Mouse (Mus musculus) MEL (cell line): ENCODE measurements around the gene Pelp1. TPM values are rescaled to one million over a fixed set of nuclear protein-coding genes. Genes with fewer than 3 reads are reported as not detected.
A peak's percentile ranks its signal among the peaks of the same experiment; 100 is the strongest.

Experiments
- DNase-seq: peaks from one replicate; pipeline ENCODE4 v3.0.0; 2011; ENCODE audit warnings: low read depth, low spot score
- H3K27ac ChIP-seq: 2 replicates; pipeline ENCODE4 v1.5.1; 2012; ENCODE audit warnings: low read depth, mild to moderate bottlenecking, control low read depth, low read length, moderate library complexity; ENCODE audit not compliant: control insufficient read depth
- H3K27me3 ChIP-seq, 2 experiments: fragments of 150-350 bp in 1 of 2; sonication (generic) in 1 of 2; 2 replicates each; pipeline ENCODE4 v1.6.1; 2012; ENCODE audit warnings: low read length in 2 of 2, mild to moderate bottlenecking in 2 of 2, improper control_type of control experiment in 1 of 2, moderate library complexity in 1 of 2; ENCODE audit not compliant: insufficient read depth in 2 of 2, control insufficient read depth in 1 of 2
- H3K36me3 ChIP-seq, 2 experiments: 2 replicates each; pipeline ENCODE4 v1.6.1; 2012 to 2014; ENCODE audit warnings: low read length in 2 of 2, improper control_type of control experiment in 1 of 2, inconsistent platforms in 1 of 2, mild to moderate bottlenecking in 1 of 2; ENCODE audit not compliant: insufficient read depth in 2 of 2, control insufficient read depth in 1 of 2
- H3K4me1 ChIP-seq, 2 experiments: fragments of 150-350 bp in 1 of 2; sonication (generic) in 1 of 2; 2 replicates each; pipeline ENCODE4 v1.6.1; 2012; ENCODE audit warnings: low read length in 2 of 2, improper control_type of control experiment in 1 of 2, mild to moderate bottlenecking in 1 of 2; ENCODE audit not compliant: insufficient read depth in 2 of 2, control insufficient read depth in 1 of 2
- H3K4me3 ChIP-seq, 2 experiments: fragments of 150-350 bp in 1 of 2; sonication (generic) in 1 of 2; 2 replicates each; pipeline ENCODE4 v1.5.1; 2012; ENCODE audit warnings: low read depth in 2 of 2, low read length in 2 of 2, mild to moderate bottlenecking in 2 of 2, moderate library complexity in 2 of 2, control low read depth in 1 of 2, improper control_type of control experiment in 1 of 2; ENCODE audit not compliant: control insufficient read depth in 1 of 2, insufficient read depth in 1 of 2
- H3K79me2 ChIP-seq: 2 replicates; pipeline ENCODE4 v1.6.1; 2012; ENCODE audit warnings: mild to moderate bottlenecking, low read length, moderate library complexity; ENCODE audit not compliant: control insufficient read depth, poor library complexity, insufficient read depth
- H3K9ac ChIP-seq: 2 replicates; pipeline ENCODE4 v1.6.1; 2012; ENCODE audit warnings: low read depth, mild to moderate bottlenecking, control low read depth, low read length, moderate library complexity; ENCODE audit not compliant: control insufficient read depth, poor library complexity, severe bottlenecking
- H3K9me3 ChIP-seq: fragments of 150-350 bp; sonication (generic); replicated peaks from 2 replicates; pipeline ENCODE4 v1.6.1; 2012; ENCODE audit warnings: mild to moderate bottlenecking, low read length, improper control_type of control experiment, moderate library complexity; ENCODE audit not compliant: insufficient read depth
- CHD1 ChIP-seq: IDR thresholded peaks from 2 replicates; pipeline ENCODE4 v1.6.1; 2012; ENCODE audit warnings: low read depth, mild to moderate bottlenecking, inconsistent platforms, low read length, improper control_type of control experiment
- ELF1 ChIP-seq: IDR thresholded peaks from 2 replicates; pipeline ENCODE4 v1.6.1; 2014; ENCODE audit warnings: low read depth, mild to moderate bottlenecking, inconsistent platforms, low read length, improper control_type of control experiment, moderate library complexity
- ETS1 ChIP-seq: IDR thresholded peaks from 2 replicates; pipeline ENCODE4 v1.6.1; 2012; ENCODE audit warnings: low read depth, mild to moderate bottlenecking, inconsistent platforms, low read length, improper control_type of control experiment, moderate library complexity
- GABPA ChIP-seq: IDR thresholded peaks from 2 replicates; pipeline ENCODE4 v1.6.1; 2012; ENCODE audit warnings: low read depth, mild to moderate bottlenecking, inconsistent platforms, low read length, improper control_type of control experiment, moderate library complexity
- GATA1 ChIP-seq: IDR thresholded peaks from 2 replicates; pipeline ENCODE4 v1.6.1; 2011; ENCODE audit warnings: low read depth, low read length, improper control_type of control experiment
- HCFC1 ChIP-seq: IDR thresholded peaks from 2 replicates; pipeline ENCODE4 v1.6.1; 2012; ENCODE audit warnings: low read depth, mild to moderate bottlenecking, inconsistent platforms, low read length, improper control_type of control experiment, moderate library complexity
- JUND ChIP-seq: IDR thresholded peaks from 2 replicates; pipeline ENCODE4 v1.6.1; 2011; ENCODE audit warnings: low read depth, mild to moderate bottlenecking, improper control_type of control experiment, low read length
- KAT2A ChIP-seq: conservative IDR thresholded peaks from 2 replicates; pipeline ENCODE4 v1.6.1; 2012; ENCODE audit warnings: low read depth, low read length, improper control_type of control experiment, inconsistent platforms
- MYC ChIP-seq: IDR thresholded peaks from 2 replicates; pipeline ENCODE4 v1.6.1; 2011; ENCODE audit warnings: low read depth, mild to moderate bottlenecking, low read length, improper control_type of control experiment, moderate library complexity
- NELFE ChIP-seq: IDR thresholded peaks from 2 replicates; pipeline ENCODE4 v1.6.1; 2011; ENCODE audit warnings: low read depth, low read length, improper control_type of control experiment
- RAD21 ChIP-seq: IDR thresholded peaks from 2 replicates; pipeline ENCODE4 v1.6.1; 2011; ENCODE audit warnings: mild to moderate bottlenecking, low read depth, low read length, improper control_type of control experiment
- SIN3A ChIP-seq: IDR thresholded peaks from 2 replicates; pipeline ENCODE4 v1.6.1; 2012; ENCODE audit warnings: low read length, improper control_type of control experiment, inconsistent platforms
- TBP ChIP-seq: IDR thresholded peaks from 2 replicates; pipeline ENCODE4 v1.8.0; 2011; ENCODE audit warnings: low read depth, low read length, improper control_type of control experiment
- TCF12 ChIP-seq: IDR thresholded peaks from 2 replicates; pipeline ENCODE4 v1.6.1; 2014; ENCODE audit warnings: low read depth, mild to moderate bottlenecking, inconsistent platforms, low read length, improper control_type of control experiment, moderate library complexity
- UBTF ChIP-seq: IDR thresholded peaks from 2 replicates; pipeline ENCODE4 v1.6.1; 2012; ENCODE audit warnings: low read depth, mild to moderate bottlenecking, inconsistent platforms, low read length, improper control_type of control experiment, moderate library complexity, borderline replicate concordance; ENCODE audit not compliant: insufficient read depth
- USF1 ChIP-seq: IDR thresholded peaks from 2 replicates; pipeline ENCODE4 v1.6.1; 2014; ENCODE audit warnings: low read depth, mild to moderate bottlenecking, inconsistent platforms, low read length, improper control_type of control experiment, moderate library complexity
- USF2 ChIP-seq, 2 experiments: IDR thresholded peaks; 2 replicates each; pipeline ENCODE4 v1.6.1; 2011 to 2012; ENCODE audit warnings: improper control_type of control experiment in 2 of 2, low read length in 2 of 2, borderline replicate concordance in 1 of 2, inconsistent platforms in 1 of 2, low read depth in 1 of 2, mild to moderate bottlenecking in 1 of 2; ENCODE audit not compliant: insufficient read depth in 1 of 2
- ZKSCAN1 ChIP-seq: IDR thresholded peaks from 2 replicates; pipeline ENCODE4 v1.6.1; 2012; ENCODE audit warnings: low read depth, mild to moderate bottlenecking, inconsistent platforms, low read length, improper control_type of control experiment, moderate library complexity
- ZMIZ1 ChIP-seq: IDR thresholded peaks from 2 replicates; pipeline ENCODE4 v1.6.1; 2012; ENCODE audit warnings: low read depth, mild to moderate bottlenecking, inconsistent platforms, low read length, improper control_type of control experiment, moderate library complexity
- ZNF384 ChIP-seq: IDR thresholded peaks from 2 replicates; pipeline ENCODE4 v1.6.1; 2012; ENCODE audit warnings: low read depth, mild to moderate bottlenecking, inconsistent platforms, low read length, improper control_type of control experiment
- polyA plus RNA-seq, 2 experiments: library from polyadenylated mRNA; stranded (reverse) in 1 of 2; unstranded in 1 of 2; fragments of >175 nt in 1 of 2; fragments of >200 nt in 1 of 2; gene quantifications; 2 replicates each; pipeline versions ENCODE4 v1.2.1 to v1.2.4; 2012; ENCODE audit warnings: low replicate concordance in 2 of 2, low read depth in 1 of 2; ENCODE audit not compliant: insufficient read length in 2 of 2, insufficient read depth in 1 of 2, missing spikeins in 1 of 2
- total RNA-seq: library from RNA; depleted of rRNA; stranded (reverse); fragments of 300-350 nt; gene quantifications from 2 replicates; pipeline ENCODE4 v1.2.3, GENCODE M21; 2012

Gene Pelp1
- total and polyA plus RNA-seq, 3 experiments: 50.6 to 70.1 TPM; not detected in 1

GRCm38 (mm10) chr11:70409594-70410296 is at the start of gene Pelp1 (continued):
- TF ChIP-seq SIN3A: peak; percentile 95
- TF ChIP-seq, all 39 proteins: peak for 21

DNA sequence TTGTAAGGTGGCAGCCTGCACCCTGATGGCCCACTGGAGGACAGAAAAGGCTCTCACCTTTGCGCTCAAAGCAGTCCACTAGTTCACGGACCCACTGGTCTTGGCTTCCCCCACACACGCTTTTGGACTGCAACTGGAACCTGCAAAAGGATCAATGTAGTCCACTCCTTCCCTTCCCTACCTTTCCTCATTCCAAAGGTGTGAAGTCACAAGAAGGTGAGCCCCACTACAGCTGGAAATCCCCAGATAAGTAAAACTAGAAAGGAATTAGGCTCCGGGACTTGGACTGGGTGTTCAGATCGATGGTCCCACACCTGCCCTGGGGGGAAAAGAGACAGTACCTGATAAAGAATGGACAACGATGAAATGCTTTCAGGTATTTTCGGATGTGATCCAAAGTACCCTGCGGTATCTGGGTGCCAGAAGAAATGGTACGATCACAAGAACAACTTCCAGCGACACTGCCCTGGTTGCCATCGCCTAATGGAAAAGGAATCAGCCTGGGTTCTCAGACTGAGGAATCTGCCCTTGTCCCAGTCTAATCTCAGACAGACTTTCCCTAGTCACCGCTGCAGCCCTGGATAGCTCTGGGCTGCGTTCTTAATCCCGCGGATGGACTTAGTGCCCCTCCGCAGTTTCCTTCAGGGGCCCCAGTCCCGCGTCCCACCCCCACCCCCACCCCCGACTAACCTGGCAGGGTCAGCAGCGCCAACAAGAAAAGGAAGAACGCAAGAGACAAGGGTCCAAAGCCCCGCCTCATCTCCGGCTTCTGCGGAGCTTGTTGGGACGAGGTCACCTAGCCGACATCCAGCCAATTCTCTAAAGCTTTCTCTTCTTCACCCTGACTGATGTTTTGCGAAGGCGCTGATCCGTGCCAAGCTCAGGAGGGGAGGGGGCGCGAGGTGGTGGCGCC is 49.1 kb upstream of the Pelp1 start, which contains the start of gene Zmynd15:
TSS of gene Zmynd15 (plus strand) at position 746 of the 913 bp plus-strand sequence.
- H3K4me1 ChIP-seq: peaks cover under 1 to 1% of the 10 kb centered on the region in 2 experiments; a peak in 3 of 4 replicates
- H3K4me3 ChIP-seq: no peak within 1 kb of the TSS
- peaks cover 6 to 11% of the 10 kb centered on the region in 2 experiments for H3K27me3 ChIP-seq
- no peaks in the 10 kb centered on the region for H3K9me3 ChIP-seq
- no peak within 1 kb of the TSS for H3K27ac ChIP-seq
- H3K79me2 ChIP-seq: no peaks in the 10 kb centered on the region
- DNase-seq: no peak
- H3K9ac ChIP-seq: no peak within 1 kb of the TSS
- TF ChIP-seq RAD21 (no peak), MYC (no peak), ELF1 (no peak), TBP (no peak), TCF12 (no peak), USF2 (IDR thresholded peaks at IDR 0.05; ENCODE audit: borderline replicate concordance in 1 of 2, insufficient read depth in 1 of 2, low read depth in 1 of 2, low read length in 2 of 2) (no peak), JUND (no peak), UBTF (no peak), GATA1 (no peak), GABPA (no peak), HCFC1 (no peak), ETS1 (no peak), ZKSCAN1 (no peak), ZNF384 (no peak), CHD1 (no peak), ZMIZ1 (no peak), USF1 (no peak), KAT2A (no peak), NELFE (no peak)
- H3K36me3 ChIP-seq: peaks cover 0 to 4% of the 10 kb centered on the region in 2 experiments; a peak in 2 of 4 replicates
